Mouse (Mus musculus) hindbrain, embryonic 12.5 days (tissue): ENCODE measurements around the gene D130043K22Rik. TPM values are rescaled to one million over a fixed set of nuclear protein-coding genes. Genes with fewer than 3 reads are reported as not detected.
A peak's percentile ranks its signal among the peaks of the same experiment; 100 is the strongest.

ENCODE experiments used
- ATAC-seq: fragments of 200-750 bp; cut with Nextera tagmentation; 2 replicates; pipeline ENCODE4 v1.8.0; 2017; ENCODE audit warnings: moderate TSS enrichment; ENCODE audit not compliant: low FRiP score
- H3K27ac ChIP-seq: fragments of 300-500 bp; sonication (generic); 2 replicates; pipeline ENCODE4 v1.5.1; 2016; ENCODE audit warnings: mild to moderate bottlenecking
- H3K27me3 ChIP-seq: fragments of 300-500 bp; sonication (generic); 2 replicates; pipeline ENCODE4 v1.6.1; 2016; ENCODE audit warnings: mild to moderate bottlenecking
- H3K36me3 ChIP-seq: fragments of 300-500 bp; sonication (generic); 2 replicates; pipeline ENCODE4 v1.6.1; 2016; ENCODE audit warnings: mild to moderate bottlenecking
- H3K4me1 ChIP-seq: fragments of 300-500 bp; sonication (generic); 2 replicates; pipeline ENCODE4 v1.6.1; 2016
- H3K4me2 ChIP-seq: fragments of 300-500 bp; sonication (generic); replicated peaks from 2 replicates; pipeline ENCODE4 v1.6.1; 2016; ENCODE audit warnings: mild to moderate bottlenecking
- H3K4me3 ChIP-seq: fragments of 300-500 bp; sonication (generic); 2 replicates; pipeline ENCODE4 v1.5.1; 2016; ENCODE audit warnings: mild to moderate bottlenecking
- H3K9ac ChIP-seq: fragments of 300-500 bp; sonication (generic); 2 replicates; pipeline ENCODE4 v1.6.1; 2016; ENCODE audit warnings: mild to moderate bottlenecking, moderate library complexity
- H3K9me3 ChIP-seq: fragments of 300-500 bp; sonication (generic); replicated peaks from 2 replicates; pipeline ENCODE4 v1.6.1; 2016; ENCODE audit warnings: mild to moderate bottlenecking
- WGBS: fragments of 180-500 bp; shearing (Covaris S2); methylation state at CpG from one replicate; pipeline ENCODE4 v1.1.7; 2016; 5-methylcytosine and 5-hydroxymethylcytosine counted together
- polyA plus RNA-seq: library from polyadenylated mRNA; unstranded; fragments of >200 nt; fragmentation: Nextera tagmentation; extraction: Ambion mirVana; gene quantifications from 2 replicates; pipeline ENCODE4 v1.2.1, GENCODE M21; 2016

The D130043K22Rik gene
- polyA plus RNA-seq, 1 experiment from 2014 or later: 2.3 TPM

DNA sequence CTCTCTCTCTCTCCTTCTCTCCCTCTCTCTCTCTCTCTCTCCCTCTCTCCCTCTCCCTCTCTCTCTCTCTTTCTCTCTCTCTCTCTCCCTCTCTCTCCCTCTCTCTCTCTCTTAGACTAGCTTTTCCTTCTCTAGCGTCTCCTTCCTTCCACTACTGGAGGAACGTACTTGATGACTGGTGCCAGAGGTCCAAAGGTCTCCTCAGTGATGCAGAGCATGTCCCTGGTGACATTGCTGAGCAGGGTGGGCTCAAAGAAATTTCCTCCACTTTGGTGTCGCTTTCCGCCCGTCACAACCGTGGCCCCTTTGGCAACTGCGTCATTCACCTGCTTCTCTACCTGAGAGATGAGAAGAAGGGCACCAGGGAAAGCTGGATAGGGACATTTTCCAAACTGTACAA is 68.6 kb downstream of the D130043K22Rik start:
- H3K9ac ChIP-seq: no peak overlapping the region
- no peak overlapping the region for H3K4me2 ChIP-seq
- 93% methylated on average over 7 of the region's 7 CpGs for WGBS
- no peak for ATAC-seq
- no peaks in the 10 kb centered on the region for H3K4me1 ChIP-seq
- no peak overlapping the region for H3K4me3 ChIP-seq
- H3K27me3 ChIP-seq: no peaks in the 10 kb centered on the region
- H3K36me3 ChIP-seq: peaks cover 26% of the 10 kb centered on the region
- H3K27ac ChIP-seq: no peak overlapping the region
- H3K9me3 ChIP-seq: no peaks in the 10 kb centered on the region

DNA sequence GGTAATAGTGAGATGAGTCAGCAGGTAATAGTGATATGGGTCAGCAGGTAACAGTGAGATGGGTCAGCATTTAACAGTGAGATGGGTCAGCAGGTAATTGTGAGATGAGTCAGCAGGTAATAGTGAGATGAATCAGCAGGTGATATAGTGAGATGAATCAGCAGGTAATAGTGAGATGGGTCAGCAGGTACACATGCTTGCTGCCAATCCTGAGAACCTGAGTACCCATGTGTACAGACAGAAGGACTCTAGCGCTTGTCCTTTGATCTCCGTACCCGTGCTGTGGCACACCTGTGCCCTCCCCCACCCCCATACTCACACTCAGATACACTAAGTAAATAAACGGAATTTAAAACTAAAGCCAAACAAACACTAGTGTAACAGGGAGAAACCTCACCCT is 70.0 kb downstream of the D130043K22Rik start:
- Histone ChIP-seq H3K36me3 (peaks cover 26% of the 10 kb centered on the region), H3K9ac (no peak overlapping the region), H3K27me3 (no peaks in the 10 kb centered on the region), H3K4me3 (no peak overlapping the region), H3K4me1 (no peaks in the 10 kb centered on the region), H3K9me3 (no peaks in the 10 kb centered on the region), H3K27ac (no peak overlapping the region), H3K4me2 (no peak overlapping the region)
- no peak for ATAC-seq
- WGBS: 82% methylated on average over 4 of the region's 4 CpGs

DNA sequence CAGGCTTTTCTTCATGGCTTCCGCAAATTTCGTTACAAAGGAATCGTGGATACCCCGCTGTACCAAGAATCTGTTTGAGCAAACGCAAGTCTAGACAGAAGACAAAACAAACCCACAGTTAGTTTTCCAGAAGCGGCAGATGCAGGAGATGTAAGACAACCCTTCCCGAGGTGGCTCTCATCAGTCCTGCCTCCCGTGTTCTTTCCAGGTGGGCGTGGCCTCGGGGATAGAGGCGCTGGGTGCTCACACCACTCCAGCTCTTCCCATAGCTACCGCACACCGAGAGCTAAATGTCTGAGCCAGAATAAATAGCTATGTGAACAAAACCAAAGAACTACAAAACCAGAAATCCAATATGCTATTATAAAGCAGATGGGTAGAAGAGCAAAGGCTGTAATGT is 70.9 kb downstream of the D130043K22Rik start:
- Histone ChIP-seq H3K4me2 (no peak overlapping the region), H3K27me3 (no peaks in the 10 kb centered on the region), H3K4me1 (no peaks in the 10 kb centered on the region), H3K36me3 (peaks cover 26% of the 10 kb centered on the region), H3K9me3 (no peaks in the 10 kb centered on the region), H3K4me3 (no peak overlapping the region), H3K9ac (no peak overlapping the region), H3K27ac (no peak overlapping the region)
- ATAC-seq: no peak
- WGBS: 72% methylated on average over 13 of the region's 13 CpGs

DNA sequence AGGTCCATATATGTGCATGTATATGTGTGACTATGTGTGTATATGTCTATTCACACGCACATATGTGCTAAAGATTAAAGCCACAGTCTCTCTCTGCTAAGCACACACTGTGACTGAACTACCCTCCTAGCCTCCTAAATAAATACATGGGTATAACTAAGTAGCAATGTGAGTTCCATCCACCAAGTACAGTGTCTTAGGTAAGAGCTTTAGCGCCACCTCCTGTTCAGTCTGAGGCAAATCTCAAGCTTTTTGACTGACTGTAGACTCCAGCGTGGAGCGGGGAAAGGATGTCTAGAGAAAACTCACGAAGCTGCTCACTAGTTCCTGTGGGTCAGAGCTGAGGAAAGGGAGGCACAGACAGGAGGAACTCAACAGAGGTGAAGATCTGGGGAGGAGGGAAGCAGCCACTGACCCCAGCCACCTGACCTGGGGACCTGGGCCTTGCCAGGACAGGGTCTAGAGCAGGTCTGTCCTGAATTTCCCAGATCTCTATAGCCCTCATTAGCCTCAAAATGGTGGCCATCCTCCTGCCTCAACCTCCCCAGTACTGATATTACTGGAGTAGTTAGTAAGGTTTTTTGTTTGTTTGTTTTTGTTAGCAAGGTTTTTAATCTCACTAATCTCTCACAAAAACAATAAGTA is 75.5 kb downstream of the D130043K22Rik start:
- 27% methylated on average over 5 of the region's 5 CpGs for WGBS
- Histone ChIP-seq H3K27ac (no peak overlapping the region), H3K4me1 (no peaks in the 10 kb centered on the region), H3K27me3 (no peaks in the 10 kb centered on the region), H3K9me3 (no peaks in the 10 kb centered on the region), H3K9ac (no peak overlapping the region), H3K4me3 (no peak overlapping the region), H3K4me2 (no peak overlapping the region), H3K36me3 (peaks cover 17% of the 10 kb centered on the region; the same call in 1 of the 2 replicates)
- ATAC-seq: peak; percentile 66; the same call in 1 of the 2 replicates

DNA sequence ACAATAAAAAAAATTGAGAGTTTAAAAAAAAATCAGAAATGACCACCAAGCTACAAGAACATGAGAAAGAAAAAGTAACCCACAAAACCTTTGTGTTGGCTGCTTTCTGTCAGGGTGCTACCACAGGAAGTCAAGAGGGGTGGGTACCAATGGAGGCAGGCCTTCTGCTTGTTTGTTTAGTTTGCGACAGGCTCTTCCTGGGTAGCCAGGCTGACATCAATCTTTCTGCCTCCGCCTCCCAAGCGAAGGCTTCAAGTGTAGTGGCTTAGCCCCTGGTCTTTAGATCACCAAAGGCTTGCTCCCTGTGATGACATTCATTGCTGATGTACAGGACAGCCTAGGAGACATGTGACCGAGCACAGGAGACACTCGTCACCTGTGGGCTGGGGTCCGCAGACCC is 76.3 kb downstream of the D130043K22Rik start:
- Histone ChIP-seq H3K4me2 (no peak overlapping the region), H3K4me1 (no peaks in the 10 kb centered on the region), H3K27ac (no peak overlapping the region), H3K9me3 (no peaks in the 10 kb centered on the region), H3K27me3 (no peaks in the 10 kb centered on the region), H3K36me3 (peaks cover 17% of the 10 kb centered on the region; the same call in 1 of the 2 replicates), H3K4me3 (no peak overlapping the region), H3K9ac (no peak overlapping the region)
- no peak for ATAC-seq
- WGBS: 82% methylated on average over 6 of the region's 6 CpGs

DNA sequence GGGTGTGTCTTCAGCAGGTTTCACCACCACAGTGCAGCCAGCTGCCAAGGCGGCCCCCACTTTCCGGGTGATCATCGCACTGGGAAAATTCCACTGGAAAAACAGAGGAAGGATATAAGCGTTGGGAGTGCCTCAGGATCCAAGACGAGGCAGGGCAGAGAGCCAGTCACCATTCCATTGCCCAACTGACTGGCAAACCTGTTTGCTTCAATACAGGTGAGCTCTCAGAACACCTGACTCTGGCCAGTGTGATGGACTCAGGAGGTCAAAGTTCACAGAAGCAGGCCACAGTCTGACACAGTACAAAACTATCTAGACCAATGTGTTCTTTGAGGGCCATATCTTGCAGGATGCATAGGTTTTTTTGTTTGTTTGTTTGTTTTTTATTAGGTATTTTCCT is 79.1 kb downstream of the D130043K22Rik start:
- no peaks in the 10 kb centered on the region for H3K9me3 ChIP-seq
- no peaks in the 10 kb centered on the region for H3K27me3 ChIP-seq
- no peaks in the 10 kb centered on the region for H3K4me1 ChIP-seq
- no peak overlapping the region for H3K27ac ChIP-seq
- no peak for ATAC-seq
- no peak overlapping the region for H3K4me2 ChIP-seq
- H3K36me3 ChIP-seq: peaks cover 14% of the 10 kb centered on the region; the same call in 1 of the 2 replicates
- no peak overlapping the region for H3K4me3 ChIP-seq
- no peak overlapping the region for H3K9ac ChIP-seq
- 90% methylated on average over 5 of the region's 5 CpGs for WGBS

DNA sequence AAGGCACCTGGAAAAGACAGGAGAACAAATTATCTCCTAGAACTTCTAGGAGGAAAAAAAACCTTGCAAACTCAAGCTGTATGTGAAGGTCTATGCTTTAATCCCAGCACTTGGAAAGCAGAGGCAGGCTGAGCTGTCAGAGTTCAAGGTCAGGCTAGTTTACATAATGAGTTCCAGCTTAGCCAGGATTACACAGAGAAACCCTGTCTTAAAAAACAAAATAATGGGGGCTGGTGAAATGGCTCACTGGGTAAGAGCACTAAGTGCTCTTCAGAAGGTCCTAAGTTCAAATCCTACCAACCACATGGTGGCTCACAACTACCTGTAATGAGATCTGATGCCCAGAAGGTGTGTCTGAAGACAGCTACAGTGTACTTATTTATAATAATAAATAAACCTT is 85.7 kb downstream of the D130043K22Rik start:
- Histone ChIP-seq H3K9me3 (no peaks in the 10 kb centered on the region), H3K36me3 (peaks cover 4% of the 10 kb centered on the region; the same call in 1 of the 2 replicates), H3K27me3 (no peaks in the 10 kb centered on the region), H3K9ac (no peak overlapping the region), H3K27ac (no peak overlapping the region), H3K4me1 (no peaks in the 10 kb centered on the region), H3K4me3 (no peak overlapping the region), H3K4me2 (no peak overlapping the region)
- ATAC-seq: no peak

DNA sequence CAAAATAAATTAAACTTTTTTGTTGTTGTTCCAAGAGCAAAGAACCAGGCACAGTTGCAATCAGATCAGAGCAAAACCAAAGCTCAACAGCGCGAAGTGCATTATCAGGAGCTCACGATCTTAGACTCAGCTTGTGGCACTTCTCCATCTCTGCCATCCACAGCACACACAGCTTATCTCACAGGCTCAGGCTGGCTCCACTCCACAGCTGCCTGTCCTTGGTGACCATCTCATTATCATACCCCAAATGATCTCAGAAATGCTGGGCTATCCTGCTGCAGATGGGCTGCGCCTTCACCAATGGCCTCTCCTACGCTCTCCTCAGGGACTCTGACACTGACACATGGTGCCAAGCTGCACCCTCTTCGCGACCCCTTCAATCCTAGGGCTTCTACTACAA is 88.3 kb downstream of the D130043K22Rik start:
- Histone ChIP-seq H3K27ac (no peak overlapping the region), H3K4me2 (no peak overlapping the region), H3K9ac (no peak overlapping the region), H3K4me3 (no peak overlapping the region), H3K9me3 (no peaks in the 10 kb centered on the region), H3K4me1 (peaks cover 11% of the 10 kb centered on the region; the same call in 1 of the 2 replicates), H3K27me3 (no peaks in the 10 kb centered on the region), H3K36me3 (peaks cover 4% of the 10 kb centered on the region; the same call in 1 of the 2 replicates)
- 90% methylated on average over 7 of the region's 7 CpGs for WGBS
- ATAC-seq: no peak

DNA sequence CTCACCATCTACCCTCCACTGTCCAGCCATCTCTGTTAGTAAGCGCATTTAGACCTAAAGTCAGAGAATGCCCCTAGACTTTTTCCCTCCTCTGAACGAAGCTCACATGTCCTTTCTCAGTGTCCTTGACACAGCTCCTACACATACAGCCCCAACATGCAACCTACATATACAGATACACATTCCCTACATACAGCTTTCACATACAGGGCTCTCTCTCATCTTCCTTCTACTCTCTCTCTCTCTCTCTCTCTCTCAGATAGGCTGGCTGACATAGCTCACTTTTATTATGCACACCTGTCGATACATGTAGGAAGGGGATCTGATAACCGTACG is 91.8 kb downstream of the D130043K22Rik start:
- Histone ChIP-seq H3K9me3 (no peaks in the 10 kb centered on the region), H3K36me3 (peaks cover 4% of the 10 kb centered on the region; the same call in 1 of the 2 replicates), H3K4me1 (peaks cover 13% of the 10 kb centered on the region; the same call in 1 of the 2 replicates), H3K4me3 (peak overlapping the region; percentile 94), H3K4me2 (peak overlapping the region; percentile 82), H3K9ac (peak overlapping the region; percentile 92), H3K27me3 (no peaks in the 10 kb centered on the region), H3K27ac (peak overlapping the region; percentile 81; the same call in 1 of the 2 replicates)
- WGBS: 61% methylated on average over 5 of the region's 5 CpGs
- ATAC-seq: peak; percentile 36; the same call in 1 of the 2 replicates

DNA sequence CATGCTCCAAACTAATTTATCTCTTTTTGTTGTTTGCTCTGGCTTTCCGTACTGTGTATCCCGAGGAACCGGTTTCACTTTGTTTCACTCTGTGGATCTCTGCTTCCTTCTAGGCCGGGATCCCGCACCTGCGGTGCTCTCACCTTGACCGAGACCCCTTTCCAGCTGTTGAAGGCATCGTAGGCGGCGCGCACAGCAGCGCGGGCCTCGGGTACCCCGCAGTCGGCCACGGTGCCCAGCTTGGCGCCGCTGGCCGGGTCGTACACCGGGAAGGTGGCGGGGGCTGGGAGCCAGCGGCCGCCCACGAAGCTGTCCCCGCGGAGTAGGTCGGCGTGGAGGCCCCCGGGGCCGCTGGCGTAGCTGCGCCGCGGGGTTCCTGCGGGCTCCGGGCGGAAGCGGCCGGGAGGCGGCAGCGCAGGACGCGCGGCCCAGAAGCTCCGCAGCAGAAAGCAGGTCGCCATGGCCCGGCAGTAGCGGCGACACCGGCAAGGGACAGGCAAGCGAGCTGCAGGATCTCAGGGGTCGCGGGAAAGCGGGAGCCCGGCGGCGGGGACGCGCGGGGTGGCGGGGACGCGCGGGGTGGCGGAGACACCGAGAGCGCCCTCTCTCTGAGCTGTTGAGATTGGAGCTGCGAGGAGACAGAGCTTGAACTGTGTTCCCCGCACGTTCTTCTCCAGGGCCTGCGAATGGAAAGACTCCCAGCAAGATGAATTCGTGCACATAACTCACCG is 92.3 kb downstream of the D130043K22Rik start, which contains the start of gene Aldh5a1:
Gene Aldh5a1 (minus strand): TSS at position 554 of the 731 bp plus-strand sequence.
- WGBS: under 1% methylated on average over 55 of the region's 75 CpGs
- Histone ChIP-seq H3K4me2 (peak within 1 kb of the TSS; percentile 82), H3K9ac (peak within 1 kb of the TSS; percentile 92), H3K27me3 (no peaks in the 10 kb centered on the region), H3K27ac (peak within 1 kb of the TSS; percentile 81), H3K9me3 (no peaks in the 10 kb centered on the region), H3K4me1 (peaks cover 13% of the 10 kb centered on the region; the same call in 1 of the 2 replicates), H3K4me3 (peak within 1 kb of the TSS; percentile 94), H3K36me3 (peaks cover 4% of the 10 kb centered on the region; the same call in 1 of the 2 replicates)
- peak; percentile 88 for ATAC-seq

DNA sequence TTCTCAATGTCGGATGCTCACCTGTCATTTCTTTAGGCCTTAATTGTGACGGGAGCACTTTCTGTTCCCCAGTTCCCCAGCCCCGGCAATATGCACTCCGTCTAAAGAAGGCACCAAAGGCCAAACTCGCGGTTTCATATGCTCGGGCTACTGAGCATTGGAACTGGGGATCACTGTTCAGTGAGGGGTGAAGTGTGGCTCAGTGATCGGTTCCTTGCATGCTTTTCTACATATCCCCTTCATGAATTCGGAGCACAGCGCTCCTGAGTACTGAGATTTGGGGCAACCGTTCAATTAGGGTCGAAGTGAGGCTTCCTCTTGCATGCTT is 92.9 kb downstream of the D130043K22Rik start:
- peak overlapping the region; percentile 94 for H3K4me3 ChIP-seq
- ATAC-seq: peak; percentile 17; the same call in 1 of the 2 replicates
- H3K4me1 ChIP-seq: peaks cover 17% of the 10 kb centered on the region; the same call in 1 of the 2 replicates
- 20% methylated on average over 12 of the region's 12 CpGs for WGBS
- peaks cover 4% of the 10 kb centered on the region; the same call in 1 of the 2 replicates for H3K36me3 ChIP-seq
- peak overlapping the region; percentile 82 for H3K4me2 ChIP-seq
- no peaks in the 10 kb centered on the region for H3K27me3 ChIP-seq
- no peak overlapping the region for H3K27ac ChIP-seq
- H3K9me3 ChIP-seq: no peaks in the 10 kb centered on the region
- peak overlapping the region; percentile 92 for H3K9ac ChIP-seq

DNA sequence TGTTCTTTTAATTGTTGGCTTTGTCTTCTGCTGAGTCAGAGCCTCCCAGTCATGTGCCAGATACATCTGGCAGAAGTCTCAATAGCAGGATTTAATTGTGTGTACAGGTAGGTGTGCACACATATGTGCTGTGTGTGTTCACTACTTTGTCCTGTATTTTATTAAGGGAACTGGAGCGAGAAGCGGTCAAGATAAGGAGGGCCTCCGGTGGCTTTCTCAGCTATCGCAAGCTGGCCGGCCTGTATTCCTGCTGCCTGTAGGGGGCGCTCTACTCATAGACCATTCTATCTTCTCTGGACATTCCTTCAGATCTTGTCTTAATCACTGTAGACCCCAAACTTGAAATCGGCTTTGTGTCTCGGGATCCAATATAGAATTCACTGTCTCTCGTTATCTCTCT is 93.7 kb downstream of the D130043K22Rik start:
- H3K4me2 ChIP-seq: no peak overlapping the region
- H3K27ac ChIP-seq: no peak overlapping the region
- H3K9me3 ChIP-seq: no peaks in the 10 kb centered on the region
- peaks cover 17% of the 10 kb centered on the region; the same call in 1 of the 2 replicates for H3K4me1 ChIP-seq
- no peak overlapping the region for H3K9ac ChIP-seq
- ATAC-seq: no peak
- peaks cover 4% of the 10 kb centered on the region; the same call in 1 of the 2 replicates for H3K36me3 ChIP-seq
- no peak overlapping the region for H3K4me3 ChIP-seq
- no peaks in the 10 kb centered on the region for H3K27me3 ChIP-seq
- WGBS: 31% methylated on average over 9 of the region's 9 CpGs
